Mouse (Mus musculus): ENCODE data around the gene D11Wsu47e. TPM values are rescaled to one million over a fixed set of nuclear protein-coding genes. Genes with fewer than 3 reads are reported as not detected.

The D11Wsu47e gene
- total RNA-seq, 4 experiments from 2014 or later = 16.7 to 21.8 (median 18.1) TPM

DNA sequence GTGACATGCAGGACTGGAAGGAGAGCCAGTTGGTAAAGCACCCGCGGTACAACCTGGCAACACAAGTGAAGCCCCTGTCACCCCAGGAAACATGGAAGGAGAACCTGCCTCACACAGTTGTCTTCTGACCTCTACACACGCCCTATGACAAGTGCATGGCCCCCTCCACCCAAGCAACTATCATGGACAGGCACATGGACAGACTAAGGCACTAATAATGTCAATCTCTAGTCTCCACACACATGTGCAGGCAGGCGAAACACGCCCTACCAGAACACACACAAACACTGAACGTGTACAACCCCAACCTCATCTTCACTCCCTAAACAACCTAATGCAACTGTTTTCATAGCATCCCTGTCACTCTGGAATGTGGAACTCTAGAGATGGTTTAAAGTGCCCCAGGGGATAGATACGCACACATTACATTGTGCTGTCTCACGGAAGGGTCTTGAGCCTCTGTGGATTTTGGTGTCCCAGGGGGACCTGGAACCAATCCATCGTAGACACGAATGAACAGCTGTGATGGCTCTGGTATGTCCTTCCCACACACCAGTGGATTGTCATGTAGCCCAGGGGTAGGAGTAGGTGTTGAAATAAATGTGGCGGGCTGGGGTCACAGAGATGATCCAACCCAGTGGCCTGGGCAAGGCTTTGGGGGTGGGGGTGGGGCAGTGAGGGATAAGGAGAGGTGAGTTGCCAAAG is 52.8 kb downstream of the D11Wsu47e start:
- no peak for DNase-seq

DNA sequence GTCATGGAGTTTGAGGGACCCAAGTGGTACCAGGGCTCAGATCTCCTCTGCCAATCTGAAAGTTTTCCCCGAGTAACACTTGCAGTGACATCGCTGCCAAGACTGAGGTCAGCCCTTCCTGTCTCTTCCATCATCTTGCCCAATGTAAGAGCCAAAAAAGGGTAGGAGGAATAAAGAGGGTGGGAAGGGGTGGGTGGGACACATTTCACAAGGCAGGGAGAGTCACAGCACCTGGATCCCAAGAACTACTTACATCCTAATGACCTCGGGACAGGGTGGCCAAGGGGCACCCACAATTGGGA is 53.3 kb downstream of the D11Wsu47e start:
- no peak for DNase-seq

DNA sequence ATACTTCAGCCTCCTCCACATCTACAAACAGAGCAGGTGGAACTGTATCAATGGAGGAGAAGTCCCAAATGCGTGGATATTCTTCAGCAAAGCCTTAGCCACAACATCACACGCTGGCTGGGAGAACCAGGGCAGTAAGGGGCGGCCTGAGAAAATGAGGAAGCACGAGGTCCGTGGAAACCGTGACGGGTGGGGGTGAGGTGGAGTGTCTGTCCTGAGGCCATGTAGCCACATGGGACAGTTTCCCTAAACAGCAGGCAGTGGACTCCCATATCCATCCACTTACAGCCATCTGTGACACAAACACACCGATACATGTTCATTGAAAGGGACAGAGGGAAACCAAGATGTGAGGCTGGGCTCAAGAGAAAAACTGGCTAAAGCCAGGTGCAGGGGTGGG is 53.7 kb downstream of the D11Wsu47e start:
- no peak for DNase-seq

DNA sequence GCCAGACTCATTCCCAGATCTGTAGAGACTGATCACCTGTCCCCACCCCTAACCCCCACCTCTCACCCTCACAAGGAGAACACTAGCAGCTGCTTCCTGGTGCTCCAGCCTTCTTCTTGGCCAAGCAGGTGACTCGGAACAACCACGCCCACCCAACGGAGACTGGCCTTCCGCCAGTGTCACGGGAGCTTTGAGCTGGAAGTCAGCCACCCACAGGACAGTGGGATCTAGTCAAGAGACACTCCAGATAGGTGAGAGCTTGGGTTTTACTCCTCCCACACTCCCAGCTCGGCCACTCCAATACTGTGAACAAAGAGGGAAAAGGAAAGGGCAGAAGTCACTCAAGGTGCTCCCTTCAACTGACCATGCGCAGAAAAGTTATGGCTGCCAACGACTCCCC is 55.0 kb downstream of the D11Wsu47e start:
- no peak for DNase-seq

DNA sequence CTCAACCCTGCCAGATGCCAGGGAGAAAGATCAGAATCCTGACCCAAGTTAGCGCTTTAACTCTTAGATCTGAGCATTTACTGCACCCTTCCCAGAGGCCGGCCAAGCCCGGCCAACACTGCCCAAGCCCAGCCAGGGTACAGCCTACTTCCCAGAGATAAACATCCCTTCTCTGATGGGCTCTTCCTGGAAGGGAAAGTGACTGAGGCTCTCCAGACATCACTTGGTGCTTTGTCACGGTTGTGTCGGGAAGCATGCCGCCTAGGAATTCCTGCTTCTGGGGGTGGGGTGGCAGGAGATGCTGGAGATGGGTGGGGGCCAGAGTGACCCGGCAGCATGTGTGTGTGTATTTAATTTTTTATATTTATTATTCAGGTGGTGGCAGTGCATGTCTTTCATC is 55.9 kb downstream of the D11Wsu47e start:
- DNase-seq = no peak

DNA sequence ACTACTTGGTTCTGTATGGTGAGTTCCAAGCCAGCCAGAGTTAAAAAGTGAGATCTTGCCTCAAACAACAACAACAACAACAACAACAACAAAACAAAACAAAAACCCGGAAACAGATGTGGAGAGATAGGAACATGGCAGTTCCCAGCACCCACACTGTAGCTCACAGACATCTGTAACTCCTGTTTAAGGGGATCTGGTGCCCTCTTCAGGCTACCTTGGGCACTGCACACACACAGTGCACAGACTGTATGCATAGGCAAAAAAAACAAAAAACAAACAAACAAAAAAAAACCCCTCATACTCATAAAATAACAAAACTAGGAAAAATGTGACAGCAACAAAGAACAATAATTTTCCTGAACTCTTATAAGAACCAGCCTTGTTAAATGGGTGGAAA is 58.8 kb downstream of the D11Wsu47e start:
- no peak for DNase-seq

Other genes starting within 250 kb of the D11Wsu47e start
- 1 to 10 TPM; 1.3 to 6.2 (median 3.7) TPM for gene Sstr2, start 65.1 kb upstream of the D11Wsu47e start, total RNA-seq (2022)
- gene Cog1, start 35.2 kb upstream of the D11Wsu47e start, total RNA-seq (2022) = 10 to 100 TPM; 45.5 to 63.0 (median 54.6) TPM
- 10 to 100 TPM; 32.5 to 40.2 (median 36.8) TPM for gene Slc39a11, start 34.3 kb upstream of the D11Wsu47e start, total RNA-seq (2022)
- gene Fam104a, start 257 bp upstream of the D11Wsu47e start, total RNA-seq (2022) = 10 to 100 TPM; 28.9 to 34.4 (median 31.0) TPM
- gene Cpsf4l, start 25.6 kb downstream of the D11Wsu47e start, total RNA-seq (2022) = under 1 TPM; 0.43 to 1.00 (median 0.75) TPM
- 100 to 1,000 TPM in 2 of 4 experiments, 10 to 100 TPM in 2; 90.2 to 151 (median 111) TPM for gene Cdc42ep4, start 67.5 kb downstream of the D11Wsu47e start, total RNA-seq (2022)